Mouse (Mus musculus) limb, embryonic 14.5 days (tissue): ENCODE data around the gene Angpt4. TPM values are rescaled to one million over a fixed set of nuclear protein-coding genes. Genes with fewer than 3 reads are reported as not detected.
A peak's percentile ranks its signal among the peaks of the same experiment; 100 is the strongest.

ENCODE experiments used
- ATAC-seq: fragments of 200-750 bp; cut with Nextera tagmentation; 2 replicates; pipeline ENCODE4 v1.8.0; 2017; ENCODE audit warnings: low read depth, moderate number of reproducible peaks, moderate TSS enrichment; ENCODE audit not compliant: low FRiP score
- DNase-seq: peaks from one replicate; pipeline ENCODE4 v3.0.0-alpha.2; 2015; ENCODE audit warnings: low spot score
- H3K27ac ChIP-seq: fragments of 300-500 bp; sonication (generic); replicated peaks from 2 replicates; pipeline ENCODE4 v1.5.1; 2014; ENCODE audit warnings: low read depth, mild to moderate bottlenecking, low read length, moderate library complexity, mixed read lengths
- H3K27me3 ChIP-seq: fragments of 300-500 bp; sonication (generic); 2 replicates; pipeline ENCODE4 v1.6.1; 2014; ENCODE audit warnings: low read length, mixed read lengths; ENCODE audit not compliant: control insufficient read depth, insufficient read depth
- H3K36me3 ChIP-seq: fragments of 300-500 bp; sonication (generic); 2 replicates; pipeline ENCODE4 v1.6.1; 2014; ENCODE audit warnings: mild to moderate bottlenecking, low read length, moderate library complexity, mixed read lengths; ENCODE audit not compliant: control insufficient read depth, insufficient read depth
- H3K4me1 ChIP-seq: fragments of 300-500 bp; sonication (generic); 2 replicates; pipeline ENCODE4 v1.6.1; 2014; ENCODE audit warnings: antibody characterized with exemption, low read length, mixed read lengths; ENCODE audit not compliant: control insufficient read depth, insufficient read depth
- H3K4me2 ChIP-seq: fragments of 300-500 bp; sonication (generic); replicated peaks from 2 replicates; pipeline ENCODE4 v1.6.1; 2014; ENCODE audit warnings: low read depth, mild to moderate bottlenecking, low read length, moderate library complexity; ENCODE audit not compliant: severe bottlenecking
- H3K4me3 ChIP-seq: fragments of 300-500 bp; sonication (generic); replicated peaks from 2 replicates; pipeline ENCODE4 v1.5.1; 2014; ENCODE audit warnings: low read length
- H3K9ac ChIP-seq: fragments of 300-500 bp; sonication (generic); 2 replicates; pipeline ENCODE4 v1.6.1; 2014; ENCODE audit warnings: mild to moderate bottlenecking, low read depth, low read length, moderate library complexity; ENCODE audit not compliant: severe bottlenecking
- H3K9me3 ChIP-seq: fragments of 300-500 bp; sonication (generic); 2 replicates; pipeline ENCODE4 v1.6.1; 2016; ENCODE audit warnings: low read length; ENCODE audit not compliant: control insufficient read depth
- POLR2A ChIP-seq: fragments of 200-500 bp; IDR thresholded peaks from 2 replicates; pipeline ENCODE4 v1.8.0; 2012; ENCODE audit warnings: inconsistent platforms, mild to moderate bottlenecking, moderate library complexity, borderline replicate concordance; ENCODE audit not compliant: insufficient read depth, insufficient read length; ENCODE audit errors: extremely low read depth
- WGBS: fragments of 180-500 bp; shearing (Covaris S2); extraction: QIAGEN DNeasy Blood & Tissue Kit; methylation state at CpG from one replicate; pipeline ENCODE4 v1.1.7; 2014; 5-methylcytosine and 5-hydroxymethylcytosine counted together
- polyA plus RNA-seq, 2 experiments: library from polyadenylated mRNA; depleted of rRNA in 1 of 2; stranded (reverse) in 1 of 2; unstranded in 1 of 2; fragments of >200 nt; fragmentation: Nextera tagmentation in 1 of 2; extraction: Ambion mirVana in 1 of 2; gene quantifications; 2 replicates each; pipeline versions ENCODE4 v1.2.1 to v1.2.3; 2012 to 2014

Angpt4 gene
- polyA plus RNA-seq, 2 experiments, result 0.36 to 0.59 TPM

DNA sequence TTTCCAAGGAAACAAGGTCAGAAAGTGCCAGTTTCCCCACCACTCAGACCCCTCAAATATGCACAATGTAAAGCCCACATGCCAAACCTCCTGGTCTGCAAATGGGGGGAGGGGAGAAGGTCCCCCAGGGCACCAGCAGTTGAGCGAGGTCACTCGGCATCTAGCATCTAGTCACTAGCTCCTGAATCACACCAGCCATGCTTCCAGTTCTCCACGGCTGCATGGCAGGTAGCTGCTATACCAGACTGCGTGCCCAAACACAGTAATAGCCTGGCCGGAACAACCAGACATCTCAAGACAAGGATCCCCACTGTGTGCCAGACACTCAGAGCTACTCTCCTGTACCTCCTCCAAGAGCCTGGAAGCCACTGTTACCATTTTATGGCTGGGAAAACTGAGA, 60.7 kb downstream of the Angpt4 start:
- no peak overlapping the region for H3K4me3 ChIP-seq
- no peak for TF ChIP-seq POLR2A
- 83% methylated on average over 5 of the region's 5 CpGs for WGBS
- H3K27ac ChIP-seq, result no peak overlapping the region
- DNase-seq (no peak), ATAC-seq (no peak)
- H3K4me2 ChIP-seq, result no peak overlapping the region
- H3K36me3 ChIP-seq, result peaks cover 15% of the 10 kb centered on the region
- no peaks in the 10 kb centered on the region for H3K9me3 ChIP-seq
- peaks cover 27% of the 10 kb centered on the region for H3K4me1 ChIP-seq
- no peak overlapping the region for H3K9ac ChIP-seq
- H3K27me3 ChIP-seq, result peaks cover 10% of the 10 kb centered on the region; the same call in 1 of the 2 replicates

GRCm38 (mm10) chr2:151972880-151973594, 62.0 kb downstream of the Angpt4 start:
- TF ChIP-seq POLR2A, result no peak
- Histone ChIP-seq H3K4me3 (peak overlapping the region; percentile 6), H3K27me3 (peaks cover 10% of the 10 kb centered on the region; the same call in 1 of the 2 replicates), H3K9ac (no peak overlapping the region), H3K36me3 (peaks cover 15% of the 10 kb centered on the region), H3K9me3 (no peaks in the 10 kb centered on the region), H3K4me1 (peaks cover 29% of the 10 kb centered on the region), H3K4me2 (peak overlapping the region; percentile 38), H3K27ac (no peak overlapping the region)
- ATAC-seq, result peak; percentile 42
- peak; percentile 60 for DNase-seq
- WGBS, result 24% methylated on average over 23 of the region's 23 CpGs

DNA sequence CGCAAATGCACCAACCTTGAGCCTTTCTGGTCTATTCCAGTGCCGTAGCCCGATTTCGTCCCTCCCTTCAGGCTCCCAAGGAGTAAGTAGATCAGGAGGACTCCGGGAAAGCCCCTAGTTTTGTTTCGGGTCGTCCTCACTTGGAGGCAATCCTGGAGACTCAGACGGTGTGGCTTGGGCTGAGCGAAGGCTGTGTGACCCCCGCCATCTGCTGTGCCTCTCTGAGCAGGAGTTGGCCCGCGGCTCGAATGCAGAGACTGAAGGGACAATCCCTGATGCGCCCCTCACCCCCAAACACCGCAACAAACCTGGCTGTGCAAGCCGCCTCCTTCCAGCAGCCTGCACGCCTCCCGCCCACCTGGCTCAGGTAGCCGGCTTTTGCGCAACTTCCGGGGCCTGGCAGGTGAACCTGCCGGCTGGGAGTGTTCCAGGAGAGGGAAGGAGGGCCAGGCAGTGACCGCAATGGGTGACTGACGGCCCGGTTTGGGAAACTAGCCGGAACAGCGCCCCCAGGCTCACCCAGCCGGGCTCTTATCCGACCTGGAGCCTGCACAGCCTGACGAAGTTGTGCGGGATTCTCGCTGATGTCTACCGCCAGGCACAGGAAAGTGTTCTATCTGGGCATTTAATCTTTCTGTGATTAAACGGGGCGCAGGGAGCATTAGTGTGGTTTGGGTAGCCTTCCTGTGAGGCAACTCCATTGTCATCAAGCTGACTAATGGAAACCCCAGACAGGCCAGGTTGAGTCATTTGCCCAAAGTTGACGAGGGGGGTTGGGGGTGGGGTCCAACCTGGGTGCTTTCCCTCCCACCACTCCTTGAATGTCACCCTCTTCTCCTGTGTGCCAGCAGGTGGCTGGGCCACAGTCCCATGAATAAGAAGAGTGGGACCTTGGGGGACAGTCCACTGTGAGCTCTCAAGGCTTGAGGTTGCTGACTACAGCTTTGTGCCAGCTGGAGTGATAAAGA, 62.9 kb downstream of the Angpt4 start:
- 16% methylated on average over 35 of the region's 36 CpGs for WGBS
- peak overlapping the region; percentile 38 for H3K4me2 ChIP-seq
- H3K36me3 ChIP-seq, result peaks cover 14% of the 10 kb centered on the region
- H3K27me3 ChIP-seq, result peaks cover 10% of the 10 kb centered on the region; the same call in 1 of the 2 replicates
- H3K4me3 ChIP-seq, result peak overlapping the region; percentile 6
- no peak for DNase-seq
- no peak for ATAC-seq
- no peak overlapping the region for H3K9ac ChIP-seq
- peaks cover 37% of the 10 kb centered on the region for H3K4me1 ChIP-seq
- no peak overlapping the region for H3K27ac ChIP-seq
- no peak for TF ChIP-seq POLR2A
- no peaks in the 10 kb centered on the region for H3K9me3 ChIP-seq

DNA sequence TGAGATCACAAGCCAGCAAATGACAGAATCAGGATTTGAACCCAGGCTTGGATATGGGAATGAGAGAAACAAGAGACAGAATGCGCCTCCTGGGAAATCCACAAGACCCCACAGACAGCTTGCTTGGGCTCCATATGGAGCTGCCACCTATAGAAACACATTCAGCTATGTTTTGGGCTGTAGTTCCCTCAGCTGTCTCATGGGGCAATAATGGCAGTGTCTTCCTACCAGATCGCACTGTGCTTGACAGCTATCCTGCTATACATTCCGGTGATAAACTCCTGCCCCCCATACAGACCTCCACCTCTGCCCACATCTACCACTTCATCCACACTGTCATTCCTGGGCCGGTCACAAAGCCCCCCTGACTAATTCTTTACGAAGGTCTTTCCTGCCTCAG, 64.3 kb downstream of the Angpt4 start:
- Histone ChIP-seq H3K27me3 (peaks cover 10% of the 10 kb centered on the region; the same call in 1 of the 2 replicates), H3K4me2 (no peak overlapping the region), H3K9me3 (no peaks in the 10 kb centered on the region), H3K36me3 (no peaks in the 10 kb centered on the region), H3K4me3 (no peak overlapping the region), H3K27ac (no peak overlapping the region), H3K4me1 (peaks cover 38% of the 10 kb centered on the region), H3K9ac (no peak overlapping the region)
- no peak for ATAC-seq
- WGBS, result 88% methylated on average over 5 of the region's 5 CpGs
- no peak for DNase-seq
- no peak for TF ChIP-seq POLR2A

GRCm38 (mm10) chr2:151976067-151976466, 65.1 kb downstream of the Angpt4 start:
- Histone ChIP-seq H3K4me1 (peaks cover 30% of the 10 kb centered on the region), H3K27ac (no peak overlapping the region), H3K36me3 (no peaks in the 10 kb centered on the region), H3K9ac (no peak overlapping the region), H3K4me3 (no peak overlapping the region), H3K9me3 (no peaks in the 10 kb centered on the region), H3K27me3 (peaks cover 10% of the 10 kb centered on the region; the same call in 1 of the 2 replicates), H3K4me2 (no peak overlapping the region)
- no peak for DNase-seq
- TF ChIP-seq POLR2A, result no peak
- ATAC-seq, result no peak
- WGBS, result 91% methylated on average over 3 of the region's 3 CpGs
